Mouse (Mus musculus): ENCODE measurements around the gene Ets1. TPM values are rescaled to one million over a fixed set of nuclear protein-coding genes. Genes with fewer than 3 reads are reported as not detected.

Gene Ets1
- polyA plus RNA-seq, 1 experiment, result 7.7 TPM

GRCm38 (mm10) chr9:32758280-32758905 lies 122.4 kb downstream of the Ets1 start:
- TF ChIP-seq CTCF (IDR thresholded peaks at IDR 0.05; ENCODE audit: extremely low read depth, insufficient read depth, low read length) (no peak), POLR2A (IDR thresholded peaks at IDR 0.05; ENCODE audit: extremely low read depth, insufficient read depth, low read length) (no peak)

GRCm38 (mm10) chr9:32760649-32761157 lies 124.7 kb downstream of the Ets1 start:
- TF ChIP-seq CTCF (IDR thresholded peaks at IDR 0.05; ENCODE audit: extremely low read depth, insufficient read depth, low read length), result no peak
- no peak overlapping the region for H3K27ac ChIP-seq (ENCODE audit: insufficient read depth, low read length)
- H3K4me1 ChIP-seq (ENCODE audit: control insufficient read depth, insufficient read depth, low read length), result no peaks in the 10 kb centered on the region
- H3K4me3 ChIP-seq (ENCODE audit: insufficient read depth, low read length), result no peak overlapping the region

More at GRCm38 (mm10) chr9:32758280-32758905, 122.4 kb downstream of the Ets1 start:
- Histone ChIP-seq H3K4me3 (ENCODE audit: insufficient read depth, low read length) (no peak overlapping the region), H3K27ac (ENCODE audit: insufficient read depth, low read length) (no peak overlapping the region), H3K4me1 (ENCODE audit: control insufficient read depth, insufficient read depth, low read length) (no peaks in the 10 kb centered on the region)

- no peak for TF ChIP-seq CTCF (IDR thresholded peaks at IDR 0.05; ENCODE audit: extremely low read depth, insufficient read depth, low read length)
- TF ChIP-seq POLR2A (IDR thresholded peaks at IDR 0.05; ENCODE audit: extremely low read depth, insufficient read depth, low read length), result no peak
Measured at GRCm38 (mm10) chr9:32761326-32761725, 125.3 kb downstream of the Ets1 start.

GRCm38 (mm10) chr9:32764374-32764773 lies 128.4 kb downstream of the Ets1 start:
- no peaks in the 10 kb centered on the region for H3K4me1 ChIP-seq (ENCODE audit: control insufficient read depth, insufficient read depth, low read length)
- no peak overlapping the region for H3K27ac ChIP-seq (ENCODE audit: insufficient read depth, low read length)
- no peak overlapping the region for H3K4me3 ChIP-seq (ENCODE audit: insufficient read depth, low read length)
- no peak for TF ChIP-seq CTCF (IDR thresholded peaks at IDR 0.05; ENCODE audit: extremely low read depth, insufficient read depth, low read length)
- TF ChIP-seq POLR2A (IDR thresholded peaks at IDR 0.05; ENCODE audit: extremely low read depth, insufficient read depth, low read length), result no peak

More at GRCm38 (mm10) chr9:32761326-32761725, 125.3 kb downstream of the Ets1 start:
- Histone ChIP-seq H3K27ac (ENCODE audit: insufficient read depth, low read length) (no peak overlapping the region), H3K4me1 (ENCODE audit: control insufficient read depth, insufficient read depth, low read length) (no peaks in the 10 kb centered on the region), H3K4me3 (ENCODE audit: insufficient read depth, low read length) (no peak overlapping the region)

GRCm38 (mm10) chr9:32765123-32765522 lies 129.1 kb downstream of the Ets1 start:
- H3K27ac ChIP-seq (ENCODE audit: insufficient read depth, low read length), result no peak overlapping the region
- TF ChIP-seq POLR2A (IDR thresholded peaks at IDR 0.05; ENCODE audit: extremely low read depth, insufficient read depth, low read length) (no peak), CTCF (IDR thresholded peaks at IDR 0.05; ENCODE audit: extremely low read depth, insufficient read depth, low read length) (no peak)
- no peaks in the 10 kb centered on the region for H3K4me1 ChIP-seq (ENCODE audit: control insufficient read depth, insufficient read depth, low read length)
- no peak overlapping the region for H3K4me3 ChIP-seq (ENCODE audit: insufficient read depth, low read length)

- H3K27ac ChIP-seq (ENCODE audit: insufficient read depth, low read length), result no peak overlapping the region
- TF ChIP-seq CTCF (IDR thresholded peaks at IDR 0.05; ENCODE audit: extremely low read depth, insufficient read depth, low read length) (no peak), POLR2A (IDR thresholded peaks at IDR 0.05; ENCODE audit: extremely low read depth, insufficient read depth, low read length) (no peak)
Measured at GRCm38 (mm10) chr9:32778866-32779265, 142.8 kb downstream of the Ets1 start.

GRCm38 (mm10) chr9:32782391-32783092 lies 146.5 kb downstream of the Ets1 start:
- Histone ChIP-seq H3K4me3 (ENCODE audit: insufficient read depth, low read length) (no peak overlapping the region), H3K4me1 (ENCODE audit: control insufficient read depth, insufficient read depth, low read length) (no peaks in the 10 kb centered on the region), H3K27ac (ENCODE audit: insufficient read depth, low read length) (no peak overlapping the region)
- TF ChIP-seq CTCF (IDR thresholded peaks at IDR 0.05; ENCODE audit: extremely low read depth, insufficient read depth, low read length) (no peak), POLR2A (IDR thresholded peaks at IDR 0.05; ENCODE audit: extremely low read depth, insufficient read depth, low read length) (no peak)

More at GRCm38 (mm10) chr9:32778866-32779265, 142.8 kb downstream of the Ets1 start:
- Histone ChIP-seq H3K4me1 (ENCODE audit: control insufficient read depth, insufficient read depth, low read length) (no peaks in the 10 kb centered on the region), H3K4me3 (ENCODE audit: insufficient read depth, low read length) (no peak overlapping the region)

GRCm38 (mm10) chr9:32787091-32787490 lies 151.1 kb downstream of the Ets1 start:
- H3K4me1 ChIP-seq (ENCODE audit: control insufficient read depth, insufficient read depth, low read length), result no peaks in the 10 kb centered on the region
- no peak overlapping the region for H3K27ac ChIP-seq (ENCODE audit: insufficient read depth, low read length)
- no peak for TF ChIP-seq CTCF (IDR thresholded peaks at IDR 0.05; ENCODE audit: extremely low read depth, insufficient read depth, low read length)
- TF ChIP-seq POLR2A (IDR thresholded peaks at IDR 0.05; ENCODE audit: extremely low read depth, insufficient read depth, low read length), result no peak
- H3K4me3 ChIP-seq (ENCODE audit: insufficient read depth, low read length), result no peak overlapping the region

- Histone ChIP-seq H3K4me3 (ENCODE audit: insufficient read depth, low read length) (no peak overlapping the region), H3K4me1 (ENCODE audit: control insufficient read depth, insufficient read depth, low read length) (no peaks in the 10 kb centered on the region), H3K27ac (ENCODE audit: insufficient read depth, low read length) (no peak overlapping the region)
- TF ChIP-seq POLR2A (IDR thresholded peaks at IDR 0.05; ENCODE audit: extremely low read depth, insufficient read depth, low read length) (no peak), CTCF (IDR thresholded peaks at IDR 0.05; ENCODE audit: extremely low read depth, insufficient read depth, low read length) (no peak)
Measured at GRCm38 (mm10) chr9:32787615-32788014, 151.6 kb downstream of the Ets1 start.

GRCm38 (mm10) chr9:32789306-32789705 lies 153.3 kb downstream of the Ets1 start:
- TF ChIP-seq CTCF (IDR thresholded peaks at IDR 0.05; ENCODE audit: extremely low read depth, insufficient read depth, low read length) (no peak), POLR2A (IDR thresholded peaks at IDR 0.05; ENCODE audit: extremely low read depth, insufficient read depth, low read length) (no peak)
- Histone ChIP-seq H3K4me3 (ENCODE audit: insufficient read depth, low read length) (no peak overlapping the region), H3K4me1 (ENCODE audit: control insufficient read depth, insufficient read depth, low read length) (no peaks in the 10 kb centered on the region), H3K27ac (ENCODE audit: insufficient read depth, low read length) (no peak overlapping the region)

Measured in cortical plate, adult 2 months (tissue).